Mouse (Mus musculus) ES-Bruce4 (cell line): ENCODE data around the gene Car5a. TPM values are rescaled to one million over a fixed set of nuclear protein-coding genes. Genes with fewer than 3 reads are reported as not detected.

Source experiments
- H3K27ac ChIP-seq: 2 replicates; pipeline ENCODE4 v1.5.1; 2012; ENCODE audit warnings: low read length, inconsistent platforms; ENCODE audit not compliant: insufficient read depth
- H3K27me3 ChIP-seq: 2 replicates; pipeline ENCODE4 v1.6.1; 2012; ENCODE audit warnings: mild to moderate bottlenecking, low read length, inconsistent platforms; ENCODE audit not compliant: control insufficient read depth, poor library complexity, insufficient read depth, severe bottlenecking
- H3K36me3 ChIP-seq: 2 replicates; pipeline ENCODE4 v1.6.1; 2012; ENCODE audit warnings: inconsistent platforms, mild to moderate bottlenecking, low read length, moderate library complexity; ENCODE audit not compliant: control insufficient read depth, poor library complexity, insufficient read depth, severe bottlenecking
- H3K4me1 ChIP-seq: one replicate; pipeline ENCODE4 v1.8.1; 2011; ENCODE audit warnings: low read length; ENCODE audit not compliant: control insufficient read depth, insufficient read depth
- H3K4me3 ChIP-seq: 2 replicates; pipeline ENCODE4 v1.5.1; 2011; ENCODE audit warnings: low read depth, mild to moderate bottlenecking, low read length
- H3K9ac ChIP-seq: 2 replicates; pipeline ENCODE4 v1.6.1; 2012; ENCODE audit warnings: low read depth, mild to moderate bottlenecking, inconsistent platforms; ENCODE audit not compliant: poor library complexity, severe bottlenecking
- H3K9me3 ChIP-seq: replicated peaks from 2 replicates; pipeline ENCODE4 v1.6.1; 2012; ENCODE audit warnings: mild to moderate bottlenecking, low read length, inconsistent platforms; ENCODE audit not compliant: control insufficient read depth, poor library complexity, insufficient read depth, severe bottlenecking
- CTCF ChIP-seq: IDR thresholded peaks from one replicate; pipeline ENCODE4 v1.8.1; 2011; ENCODE audit warnings: low read depth, low read length
- EP300 ChIP-seq: IDR thresholded peaks from 2 replicates; pipeline ENCODE4 v1.6.1; 2011; ENCODE audit warnings: low read depth, low read length; ENCODE audit not compliant: insufficient read depth
- POLR2A ChIP-seq: IDR thresholded peaks from one replicate; pipeline ENCODE4 v1.8.1; 2011; ENCODE audit warnings: low read length; ENCODE audit not compliant: insufficient read depth
- polyA plus RNA-seq: library from polyadenylated mRNA; stranded (reverse); fragments of >200 nt; gene quantifications from 2 replicates; pipeline ENCODE4 v1.2.4, GENCODE M21; 2011; ENCODE audit warnings: low read depth; ENCODE audit not compliant: missing spikeins, insufficient read depth, insufficient read length

Car5a gene
- polyA plus RNA-seq, 1 experiment: 5.8 TPM

DNA sequence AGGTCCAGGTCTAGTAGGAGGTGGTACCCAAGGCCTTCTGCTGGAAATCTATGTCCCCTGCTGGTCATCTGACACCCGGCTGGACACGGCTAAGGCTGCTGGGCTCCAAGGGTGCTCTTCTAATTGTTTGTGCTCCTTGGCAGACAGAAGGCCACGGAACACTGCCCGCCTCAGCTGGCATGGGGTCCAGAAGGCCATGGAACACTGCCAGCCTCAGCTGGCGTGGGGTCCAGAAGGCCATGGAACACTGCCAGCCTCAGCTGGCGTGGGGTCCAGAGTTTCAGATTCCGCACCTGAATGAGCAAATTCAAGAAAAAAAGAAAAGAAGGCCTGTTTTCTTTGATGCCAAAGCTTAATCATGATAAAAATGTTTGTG lies 36.8 kb upstream of the Car5a start:
- no peak for TF ChIP-seq CTCF
- no peak for TF ChIP-seq EP300
- TF ChIP-seq POLR2A: no peak
- H3K9ac ChIP-seq: no peak overlapping the region
- no peaks in the 10 kb centered on the region for H3K4me1 ChIP-seq
- no peak overlapping the region for H3K27ac ChIP-seq
- no peak overlapping the region for H3K4me3 ChIP-seq
- peaks cover 46% of the 10 kb centered on the region for H3K36me3 ChIP-seq
- H3K27me3 ChIP-seq: no peaks in the 10 kb centered on the region
- no peaks in the 10 kb centered on the region for H3K9me3 ChIP-seq

DNA sequence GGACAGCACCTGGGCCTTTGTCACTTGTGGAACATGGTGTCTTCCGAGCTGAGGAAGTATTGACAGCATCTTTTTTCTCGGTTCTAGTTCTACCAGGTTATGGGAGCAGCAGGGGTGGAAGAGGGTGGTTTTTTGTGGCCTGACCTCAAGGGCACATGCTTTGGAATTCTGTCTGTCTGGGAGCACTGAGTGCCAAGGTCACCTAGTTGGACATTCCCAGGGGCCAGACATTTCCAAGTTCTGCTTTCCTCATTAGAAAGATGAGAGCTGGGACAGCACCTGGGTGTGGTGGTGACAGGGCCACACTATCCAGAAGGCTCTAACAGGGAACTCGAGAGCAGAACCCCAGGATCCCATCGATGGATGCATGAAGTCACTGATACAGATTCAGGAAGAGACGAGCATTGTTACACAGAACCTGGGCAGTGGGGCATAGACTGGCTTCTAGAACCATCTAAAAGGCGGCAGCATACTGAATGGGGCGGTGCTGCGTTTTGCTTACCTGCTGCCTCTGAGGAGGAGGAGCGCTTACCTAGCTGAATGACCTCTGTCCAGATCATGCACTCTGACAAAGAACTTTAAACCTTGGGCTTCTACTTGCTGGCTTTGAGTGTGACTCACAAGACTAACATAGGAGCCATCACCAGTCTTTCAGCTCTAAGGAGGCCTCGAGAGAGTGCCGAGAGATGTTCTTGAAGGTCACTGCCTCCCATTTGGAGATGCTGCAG lies 36.3 kb upstream of the Car5a start:
- Histone ChIP-seq H3K27me3 (no peaks in the 10 kb centered on the region), H3K9ac (no peak overlapping the region), H3K4me1 (no peaks in the 10 kb centered on the region), H3K36me3 (peaks cover 51% of the 10 kb centered on the region), H3K9me3 (no peaks in the 10 kb centered on the region), H3K4me3 (no peak overlapping the region), H3K27ac (no peak overlapping the region)
- TF ChIP-seq CTCF (no peak), POLR2A (no peak), EP300 (no peak)

DNA sequence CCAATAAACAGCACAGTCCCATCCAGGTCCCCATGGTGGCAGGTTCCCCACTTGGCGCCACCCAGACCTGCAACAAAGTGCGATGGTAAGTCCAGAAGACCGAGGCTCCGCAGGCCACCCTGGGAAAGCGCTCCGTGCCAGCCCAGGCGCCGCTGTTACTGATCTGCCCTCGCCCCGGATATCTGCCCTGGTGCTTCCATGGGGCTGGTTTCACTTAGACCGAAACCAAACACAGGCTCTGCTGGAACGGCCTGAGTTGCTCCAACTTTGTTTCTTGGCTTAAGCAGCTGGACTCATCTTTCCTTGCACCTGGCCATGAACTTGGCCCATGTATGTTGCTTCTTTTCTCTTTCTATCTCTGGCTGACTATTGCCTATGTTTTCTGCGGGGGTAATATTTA lies 34.0 kb upstream of the Car5a start:
- Histone ChIP-seq H3K9me3 (no peaks in the 10 kb centered on the region), H3K4me3 (no peak overlapping the region), H3K27me3 (no peaks in the 10 kb centered on the region), H3K9ac (no peak overlapping the region), H3K4me1 (no peaks in the 10 kb centered on the region), H3K36me3 (peaks cover 66% of the 10 kb centered on the region), H3K27ac (no peak overlapping the region)
- no peak for TF ChIP-seq CTCF
- no peak for TF ChIP-seq POLR2A
- TF ChIP-seq EP300: no peak

- H3K27me3 ChIP-seq: no peaks in the 10 kb centered on the region
- no peaks in the 10 kb centered on the region for H3K9me3 ChIP-seq
- H3K9ac ChIP-seq: no peak overlapping the region
- no peaks in the 10 kb centered on the region for H3K4me1 ChIP-seq
- peaks cover 59% of the 10 kb centered on the region for H3K36me3 ChIP-seq
- H3K27ac ChIP-seq: no peak overlapping the region
- no peak for TF ChIP-seq POLR2A
- peak; percentile 72 for TF ChIP-seq CTCF
- no peak overlapping the region for H3K4me3 ChIP-seq
Measured at GRCm38 (mm10) chr8:121977819-121978590, 33.3 kb upstream of the Car5a start.

DNA sequence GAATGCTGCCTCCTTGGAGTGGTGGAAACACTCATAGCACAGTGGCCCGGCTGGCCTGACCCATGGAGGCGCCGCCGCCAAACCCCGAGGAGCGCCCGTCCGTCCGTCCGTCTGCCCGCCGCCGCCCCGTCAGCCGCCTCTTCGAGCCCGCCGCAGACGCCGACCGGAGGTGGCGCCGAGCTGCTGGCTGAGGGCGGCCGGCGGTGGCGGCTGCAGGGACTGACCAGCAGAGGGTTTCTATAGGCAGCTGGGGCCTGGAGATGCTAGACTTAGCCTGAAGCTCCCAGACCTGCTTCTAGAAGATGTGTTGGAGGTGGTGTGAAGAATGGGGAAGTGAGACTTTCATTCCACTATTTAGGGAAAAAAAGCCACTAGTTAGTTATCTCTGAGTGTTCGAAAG lies 29.2 kb upstream of the Car5a start:
- no peaks in the 10 kb centered on the region for H3K27me3 ChIP-seq
- H3K4me3 ChIP-seq: no peak overlapping the region
- H3K4me1 ChIP-seq: no peaks in the 10 kb centered on the region
- H3K36me3 ChIP-seq: peaks cover 33% of the 10 kb centered on the region
- H3K9ac ChIP-seq: no peak overlapping the region
- H3K9me3 ChIP-seq: no peaks in the 10 kb centered on the region
- no peak for TF ChIP-seq CTCF
- TF ChIP-seq EP300: no peak
- TF ChIP-seq POLR2A: no peak
- H3K27ac ChIP-seq: no peak overlapping the region

DNA sequence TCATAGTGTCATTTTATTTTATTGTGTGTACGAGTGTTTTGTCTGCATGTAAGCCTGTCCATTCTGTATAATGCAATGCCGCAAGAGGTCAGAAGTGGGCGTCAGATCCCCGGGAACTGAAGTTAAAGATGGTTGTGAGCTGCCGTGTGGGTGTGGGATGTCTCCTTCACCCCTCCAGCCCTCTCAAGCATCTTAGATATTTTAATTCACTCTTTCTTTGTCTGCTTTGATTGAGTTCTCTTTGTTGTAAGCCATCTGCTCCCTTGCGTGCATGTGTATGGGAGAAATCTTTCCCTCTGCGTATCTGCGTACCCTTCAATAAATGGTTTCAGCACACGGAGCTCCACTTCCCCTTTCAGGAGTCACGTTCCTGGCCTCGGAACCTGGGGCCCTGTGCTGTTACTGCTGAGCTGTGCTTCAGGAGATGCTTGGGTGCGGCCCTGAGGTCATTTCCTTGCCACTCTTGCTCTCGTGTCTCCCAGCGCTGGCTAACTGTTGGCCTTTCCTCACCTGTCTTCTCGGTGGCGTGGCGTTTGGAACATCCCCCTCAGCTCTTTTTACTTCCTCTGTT lies 26.9 kb upstream of the Car5a start:
- no peak overlapping the region for H3K9ac ChIP-seq
- H3K4me1 ChIP-seq: peaks cover 3% of the 10 kb centered on the region
- H3K27ac ChIP-seq: no peak overlapping the region
- no peak for TF ChIP-seq POLR2A
- no peak for TF ChIP-seq EP300
- TF ChIP-seq CTCF: no peak
- H3K36me3 ChIP-seq: peaks cover 24% of the 10 kb centered on the region
- no peak overlapping the region for H3K4me3 ChIP-seq
- no peaks in the 10 kb centered on the region for H3K27me3 ChIP-seq
- no peaks in the 10 kb centered on the region for H3K9me3 ChIP-seq
